Comparison of ENCODE assay signal across 8 mouse cellular contexts in the genomic region with DNA sequence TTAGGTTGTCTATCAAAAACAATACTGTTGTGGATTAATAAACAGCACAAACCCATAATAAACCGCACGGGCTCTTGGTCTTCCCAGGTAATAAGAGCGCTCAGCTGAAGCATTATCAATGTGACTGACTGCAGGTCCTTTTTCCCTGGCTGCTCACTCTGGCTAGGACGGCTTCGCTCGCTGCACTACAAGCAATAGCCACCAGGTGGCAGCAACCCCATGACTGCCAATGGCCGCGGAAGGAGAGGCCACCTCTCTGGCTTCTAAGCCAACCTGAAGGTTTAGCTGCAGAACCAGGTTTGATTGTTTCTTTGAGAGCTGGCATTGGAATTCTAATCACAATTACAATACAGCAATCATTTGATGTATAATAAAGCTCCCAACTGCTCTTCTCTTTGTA. TPM values are rescaled to one million over a fixed set of nuclear protein-coding genes. Genes with fewer than 3 reads are reported as not detected.
A peak's percentile ranks its signal among the peaks of the same experiment; 100 is the strongest.
DNase-seq lines count a peak whose midpoint lies in the region; ATAC-seq and TF ChIP-seq lines count a peak whose summit lies in the region.

No protein-coding gene starts in this region.

- no peaks in the 10 kb centered on the region; the same call in 1 of the 2 replicates for H3K9me3 ChIP-seq in kidney, postnatal 0 days (replicated peaks; ENCODE audit: low read length)
- peaks cover 3% of the 10 kb centered on the region for H3K9me3 ChIP-seq in liver, embryonic 14.5 days (ENCODE audit: control insufficient read depth, low read length)
- H3K9me3 ChIP-seq in neural tube, embryonic 12.5 days, result no peaks in the 10 kb centered on the region

- 5% methylated on average over 8 of the region's 8 CpGs for WGBS in kidney, postnatal 0 days
- 6% methylated on average over 8 of the region's 8 CpGs for WGBS in liver, embryonic 14.5 days (ENCODE audit: insufficient replicate concordance)
- WGBS in neural tube, embryonic 12.5 days, result 10% methylated on average over 8 of the region's 8 CpGs

- no peak for TF ChIP-seq EP300 in liver, embryonic 14.5 days (IDR thresholded peaks at IDR 0.05; ENCODE audit: low read depth)

- no peaks in the 10 kb centered on the region for H3K79me3 ChIP-seq in C2C12 (ENCODE audit: low read depth)

- no peak overlapping the region for H3K27ac ChIP-seq in kidney, postnatal 0 days
- no peak overlapping the region for H3K27ac ChIP-seq in liver, embryonic 14.5 days
- H3K27ac ChIP-seq in neural tube, embryonic 12.5 days, result no peak overlapping the region
- H3K27ac ChIP-seq in testis, adult 2 months (ENCODE audit: control insufficient read depth, insufficient read depth, low read depth, low read length), result no peak overlapping the region

- no peak for TF ChIP-seq POLR2A in testis, adult 2 months (IDR thresholded peaks at IDR 0.05; ENCODE audit: control insufficient read depth, low read depth, low read length)

- no peaks in the 10 kb centered on the region for H3K27me3 ChIP-seq in C2C12 (ENCODE audit: control insufficient read depth, insufficient read depth, insufficient read length)
- no peaks in the 10 kb centered on the region for H3K27me3 ChIP-seq in kidney, postnatal 0 days (ENCODE audit: insufficient read depth, low read length)
- H3K27me3 ChIP-seq in liver, embryonic 14.5 days (ENCODE audit: control insufficient read depth, insufficient read depth, low read length), result no peaks in the 10 kb centered on the region
- H3K27me3 ChIP-seq in neural tube, embryonic 12.5 days (replicated peaks), result no peaks in the 10 kb centered on the region
- no peaks in the 10 kb centered on the region for H3K27me3 ChIP-seq in testis, adult 2 months (ENCODE audit: control insufficient read depth, insufficient read depth, low read length)

- no peaks in the 10 kb centered on the region for H3K4me1 ChIP-seq in kidney, postnatal 0 days (replicated peaks; ENCODE audit: insufficient read depth, low read length)
- H3K4me1 ChIP-seq in liver, embryonic 14.5 days (replicated peaks; ENCODE audit: control insufficient read depth in 2 of 2, insufficient read depth in 2 of 2, low read length in 1 of 2), result peaks cover 0 to 7% of the 10 kb centered on the region in 2 experiments; a peak in 2 of 4 replicates
- no peaks in the 10 kb centered on the region for H3K4me1 ChIP-seq in neural tube, embryonic 12.5 days
- H3K4me1 ChIP-seq in testis, adult 2 months (ENCODE audit: control insufficient read depth, insufficient read depth, low read length), result peaks cover 3% of the 10 kb centered on the region

- no peak overlapping the region for H3K4me3 ChIP-seq in C2C12 (ENCODE audit: insufficient read depth, poor library complexity, severe bottlenecking)
- H3K4me3 ChIP-seq in kidney, postnatal 0 days (replicated peaks; ENCODE audit: low read depth, low read length), result no peak overlapping the region
- H3K4me3 ChIP-seq in liver, embryonic 14.5 days (ENCODE audit: insufficient read depth in 1 of 2, low read depth in 2 of 2, low read length in 2 of 2), result no peak overlapping the region
- H3K4me3 ChIP-seq in neural tube, embryonic 12.5 days, result no peak overlapping the region
- no peak overlapping the region for H3K4me3 ChIP-seq in testis, adult 2 months (ENCODE audit: control insufficient read depth, low read depth, low read length)

- H3K9ac ChIP-seq in kidney, postnatal 0 days (ENCODE audit: low read depth, low read length), result no peak overlapping the region
- H3K9ac ChIP-seq in liver, embryonic 14.5 days (replicated peaks), result no peak overlapping the region
- no peak overlapping the region for H3K9ac ChIP-seq in neural tube, embryonic 12.5 days

- no peaks in the 10 kb centered on the region for H3K79me2 ChIP-seq in C2C12 (ENCODE audit: control insufficient read depth, insufficient read depth)

- peak; percentile 40 for TF ChIP-seq CTCF in C2C12 (IDR thresholded peaks at IDR 0.05; ENCODE audit: control insufficient read depth, insufficient read depth, insufficient read length)
- TF ChIP-seq CTCF in kidney, postnatal 0 days (IDR thresholded peaks at IDR 0.05; ENCODE audit: low read depth), result peak; percentile 99
- TF ChIP-seq CTCF in liver, embryonic 14.5 days (IDR thresholded peaks at IDR 0.05; ENCODE audit: low read depth), result peak; percentile 99
- peak; percentile 95 for TF ChIP-seq CTCF in testis, adult 2 months (IDR thresholded peaks at IDR 0.05; ENCODE audit: control insufficient read depth, insufficient read depth, insufficient replicate concordance, low read depth, low read length)

- H3K36me3 ChIP-seq in C2C12 (ENCODE audit: control insufficient read depth, insufficient read depth), result no peaks in the 10 kb centered on the region
- H3K36me3 ChIP-seq in kidney, postnatal 0 days (ENCODE audit: insufficient read depth, low read length), result no peaks in the 10 kb centered on the region
- no peaks in the 10 kb centered on the region for H3K36me3 ChIP-seq in liver, embryonic 14.5 days (replicated peaks; ENCODE audit: control insufficient read depth, insufficient read depth, low read depth)
- no peaks in the 10 kb centered on the region for H3K36me3 ChIP-seq in neural tube, embryonic 12.5 days
- no peaks in the 10 kb centered on the region for H3K36me3 ChIP-seq in testis, adult 2 months (ENCODE audit: control insufficient read depth, insufficient read depth, low read length)

- no peak overlapping the region for H3ac ChIP-seq in C2C12 (ENCODE audit: control insufficient read depth, insufficient read length, low read depth)

- peak; percentile 43; the same call in 1 of the 2 replicates for ATAC-seq in kidney, postnatal 0 days (replicated peaks; ENCODE audit: low FRiP score, low read depth)
- ATAC-seq in liver, embryonic 14.5 days (ENCODE audit: insufficient read depth), result peak; percentile 28; the same call in 1 of the 2 replicates
- peak; percentile 50; the same call in 1 of the 2 replicates for ATAC-seq in neural tube, embryonic 12.5 days (ENCODE audit: low FRiP score, low read depth)

- H3K4me2 ChIP-seq in kidney, postnatal 0 days (ENCODE audit: low read length), result no peak overlapping the region
- H3K4me2 ChIP-seq in liver, embryonic 14.5 days (ENCODE audit: low read depth), result no peak overlapping the region
- no peak overlapping the region for H3K4me2 ChIP-seq in neural tube, embryonic 12.5 days (replicated peaks)

- DNase-seq in adrenal gland, adult 8-10 months, result peak; percentile 30
- peak; percentile 83 for DNase-seq in embryo, embryonic 11 days
- peak; percentile 27 to 52 for DNase-seq in heart, adult 9 months (ENCODE audit: low spot score in 2 of 2)
- DNase-seq in kidney, postnatal 0 days (ENCODE audit: low spot score), result peak; percentile 68
- peak in 2 of 3 experiments; percentile 33 to 37 for DNase-seq in liver, embryonic 14.5 days (ENCODE audit: low read depth in 3 of 3, low spot score in 3 of 3)

TF ChIP-seq in C2C12, 6 proteins besides CTCF, POLR2A, EP300 and RAD21:
- TF ChIP-seq USF1 (IDR thresholded peaks at IDR 0.05; ENCODE audit: low read depth), result no peak

RNA-seq across cellular contexts. Expression of a gene that starts 37.8 kb away (rescaled TPM):
- not detected for polyA plus RNA-seq in C2C12 (2012; fragmentation: generic; extraction: Trizol)
- 1 to 10 TPM in 2 of 4 experiments, under 1 TPM in 2; 0.73 to 1.2 (median 0.94) TPM for total RNA-seq in adrenal gland, adult 8-10 months (2022)
- polyA plus RNA-seq in kidney, postnatal 0 days (2015; fragmentation: Nextera tagmentation; extraction: Ambion mirVana), result 1.0 and 1.2 TPM in 2 replicates
- polyA plus RNA-seq in liver, embryonic 14.5 days (2012; rRNA removed), result 0.90 and 0.92 TPM in 2 replicates
- polyA plus RNA-seq in liver, embryonic 14.5 days (2014; fragmentation: Nextera tagmentation; extraction: Ambion mirVana), result 0.38 and 0.58 TPM in 2 replicates
- polyA plus RNA-seq in neural tube, embryonic 12.5 days (2016; fragmentation: Nextera tagmentation; extraction: Ambion mirVana), result 0.51 and 0.83 TPM in 2 replicates
- 1.9 and 2.5 TPM in 2 replicates for polyA plus RNA-seq in testis, adult 2 months (2012; rRNA removed)

RNA-seq across cellular contexts. Expression of a gene that starts 56.0 kb away (rescaled TPM):
- polyA plus RNA-seq in C2C12 (2012; fragmentation: generic; extraction: Trizol), result 52.1 TPM
- total RNA-seq in adrenal gland, adult 8-10 months (2022), result 10 to 100 TPM; 90.8 to 98.5 (median 95.7) TPM
- 80.9 and 88.8 TPM in 2 replicates for polyA plus RNA-seq in kidney, postnatal 0 days (2015; fragmentation: Nextera tagmentation; extraction: Ambion mirVana)
- 15.2 and 24.8 TPM in 2 replicates for polyA plus RNA-seq in liver, embryonic 14.5 days (2012; rRNA removed)
- 29.9 and 36.7 TPM in 2 replicates for polyA plus RNA-seq in liver, embryonic 14.5 days (2014; fragmentation: Nextera tagmentation; extraction: Ambion mirVana)
- 163 and 180 TPM in 2 replicates for polyA plus RNA-seq in neural tube, embryonic 12.5 days (2016; fragmentation: Nextera tagmentation; extraction: Ambion mirVana)
- polyA plus RNA-seq in testis, adult 2 months (2012; rRNA removed), result 40.6 and 46.5 TPM in 2 replicates

Comparison
In these comparisons a context has a peak if more than half of its experiments do, and no peak if none do; other contexts are left out.
1. CTCF ChIP-seq: peak in every context shown above with its lines; median percentile 99 in kidney, postnatal 0 days; 99 in liver, embryonic 14.5 days; 95 in testis, adult 2 months; 40 in C2C12.
2. DNase-seq: peak in every context shown above with its lines; median percentile 83 in embryo, embryonic 11 days; 68 in kidney, postnatal 0 days; 40 in heart, adult 9 months; 35 in liver, embryonic 14.5 days; 30 in adrenal gland, adult 8-10 months.